Mouse (Mus musculus) heart, embryonic 11.5 days (tissue): ENCODE data around the gene Olfr307. TPM values are rescaled to one million over a fixed set of nuclear protein-coding genes. Genes with fewer than 3 reads are reported as not detected.

ENCODE experiments used
- ATAC-seq: fragments of 200-750 bp; cut with Nextera tagmentation; replicated peaks from 2 replicates; pipeline ENCODE4 v1.8.0; 2017; ENCODE audit warnings: moderate library complexity; ENCODE audit not compliant: insufficient number of reproducible peaks, low FRiP score, low TSS enrichment
- H3K27ac ChIP-seq: fragments of 300-500 bp; sonication (generic); 2 replicates; pipeline ENCODE4 v1.5.1; 2014; ENCODE audit warnings: mild to moderate bottlenecking, low read depth, low read length
- H3K27me3 ChIP-seq: fragments of 300-500 bp; sonication (generic); 2 replicates; pipeline ENCODE4 v1.6.1; 2014; ENCODE audit warnings: mild to moderate bottlenecking, low read length, mixed read lengths; ENCODE audit not compliant: control insufficient read depth, insufficient read depth
- H3K36me3 ChIP-seq: fragments of 300-500 bp; sonication (generic); 2 replicates; pipeline ENCODE4 v1.6.1; 2014; ENCODE audit warnings: mild to moderate bottlenecking, low read length, moderate library complexity, mixed read lengths; ENCODE audit not compliant: control insufficient read depth, insufficient read depth
- H3K4me1 ChIP-seq: fragments of 300-500 bp; sonication (generic); 2 replicates; pipeline ENCODE4 v1.6.1; 2014; ENCODE audit warnings: low read length; ENCODE audit not compliant: control insufficient read depth, insufficient read depth
- H3K4me2 ChIP-seq: fragments of 300-500 bp; sonication (generic); 2 replicates; pipeline ENCODE4 v1.6.1; 2014; ENCODE audit warnings: mild to moderate bottlenecking, moderate library complexity
- H3K4me3 ChIP-seq: fragments of 300-500 bp; sonication (generic); 2 replicates; pipeline ENCODE4 v1.5.1; 2014; ENCODE audit warnings: low read depth, low read length
- H3K9ac ChIP-seq: fragments of 300-500 bp; sonication (generic); 2 replicates; pipeline ENCODE4 v1.6.1; 2014; ENCODE audit warnings: mild to moderate bottlenecking, low read depth, low read length, moderate library complexity
- H3K9me3 ChIP-seq: fragments of 300-500 bp; sonication (generic); replicated peaks from 2 replicates; pipeline ENCODE4 v1.6.1; 2016; ENCODE audit warnings: low read length; ENCODE audit not compliant: control insufficient read depth
- WGBS: fragments of 180-500 bp; shearing (Covaris S2); extraction: QIAGEN DNeasy Blood & Tissue Kit; methylation state at CpG from one replicate; pipeline ENCODE4 v1.1.7; 2014; ENCODE audit not compliant: insufficient replicate concordance; 5-methylcytosine and 5-hydroxymethylcytosine counted together
- microRNA-seq: library from miRNA; unstranded; fragments of <30 nt; microRNA quantifications from one replicate; pipeline ENCODE4, GENCODE M21; 2016; ENCODE audit warnings: borderline number of aligned reads
- polyA plus RNA-seq: library from polyadenylated mRNA; unstranded; fragments of >200 nt; fragmentation: Nextera tagmentation; extraction: Ambion mirVana; gene quantifications from 2 replicates; pipeline ENCODE4 v1.2.1, GENCODE M21; 2014

Gene Olfr307
- polyA plus RNA-seq, 1 experiment from 2014 or later = not detected

GRCm38 (mm10) chr7:86313608-86314007 lies 23.8 kb downstream of the Olfr307 start, which contains the start of gene Olfr309:
Gene Olfr309, minus strand, starts transcription at chr7:86313708.
- ATAC-seq = no peak
- no peaks in the 10 kb centered on the region for H3K9me3 ChIP-seq
- H3K4me1 ChIP-seq = no peaks in the 10 kb centered on the region
- no peak within 1 kb of the TSS for H3K27ac ChIP-seq
- no peak within 1 kb of the TSS for H3K4me3 ChIP-seq
- no peak within 1 kb of the TSS for H3K4me2 ChIP-seq
- H3K27me3 ChIP-seq = no peaks in the 10 kb centered on the region
- WGBS = 63% methylated on average over 2 of the region's 2 CpGs
- no peak within 1 kb of the TSS for H3K9ac ChIP-seq
- no peaks in the 10 kb centered on the region for H3K36me3 ChIP-seq

Small RNA genes lying within 50 kb of the gene (microRNA-seq; reads per million reads assigned to microRNA genes)
- not detected for gene Gm23192

Other genes starting within 250 kb of the Olfr307 start
- gene Vmn2r75, start 165.8 kb downstream of the Olfr307 start, polyA plus RNA-seq = not detected in 2 replicates
- gene Vmn2r76, start 91.3 kb downstream of the Olfr307 start, polyA plus RNA-seq = not detected in 2 replicates
- not detected in 2 replicates for gene Olfr310, start 60.4 kb downstream of the Olfr307 start, polyA plus RNA-seq
- not detected in 2 replicates for gene Olfr309, start 23.9 kb downstream of the Olfr307 start, polyA plus RNA-seq
- gene Olfr308, start 12.0 kb downstream of the Olfr307 start, polyA plus RNA-seq = not detected in 2 replicates
- not detected in 2 replicates for gene Olfr305, start 29.3 kb upstream of the Olfr307 start, polyA plus RNA-seq
- not detected in 2 replicates for gene Olfr304, start 49.1 kb upstream of the Olfr307 start, polyA plus RNA-seq
- gene Olfr303, start 60.2 kb upstream of the Olfr307 start, polyA plus RNA-seq = not detected in 2 replicates
- not detected in 2 replicates for gene Olfr301, start 66.3 kb upstream of the Olfr307 start, polyA plus RNA-seq
- not detected in 2 replicates for gene Olfr299, start 122.3 kb upstream of the Olfr307 start, polyA plus RNA-seq
- gene Olfr298, start 154.9 kb upstream of the Olfr307 start, polyA plus RNA-seq = not detected in 2 replicates
- not detected in 2 replicates for gene Olfr297, start 182.4 kb upstream of the Olfr307 start, polyA plus RNA-seq
- gene Olfr295, start 246.3 kb upstream of the Olfr307 start, polyA plus RNA-seq = not detected in 2 replicates